Mouse (Mus musculus) bone marrow macrophage, adult 2 months (primary cell): ENCODE measurements around the gene Nhs.

ENCODE experiments used
- CTCF ChIP-seq: IDR thresholded peaks from 2 replicates; pipeline ENCODE4 v1.5.1; 2012; ENCODE audit warnings: low read depth, mild to moderate bottlenecking, low read length, moderate library complexity
- POLR2A ChIP-seq: IDR thresholded peaks from 2 replicates; pipeline ENCODE4 v1.6.1; 2012; ENCODE audit warnings: mild to moderate bottlenecking, low read depth, low read length, borderline replicate concordance

GRCm38 (mm10) chrX:161963372-161963771, 196.2 kb downstream of the Nhs start:
- no peak for TF ChIP-seq POLR2A
- TF ChIP-seq CTCF = no peak
